In genomic region chr9:110896595-110896994, GRCm38 (mm10) we compare ENCODE assay signal across 8 mouse cellular contexts. TPM values are rescaled to one million over a fixed set of nuclear protein-coding genes. Genes with fewer than 3 reads are reported as not detected.
DNase-seq lines count a peak whose midpoint lies in the region; ATAC-seq and TF ChIP-seq lines count a peak whose summit lies in the region.

No protein-coding gene starts in this region.

- 8% methylated on average over 6 of the region's 6 CpGs for WGBS in forebrain, embryonic 11.5 days
- WGBS in liver, embryonic 11.5 days: 6% methylated on average over 6 of the region's 6 CpGs
- WGBS in thymus, adult 2 months: under 1% methylated on average over 6 of the region's 6 CpGs

- TF ChIP-seq POLR2A in thymus, adult 2 months (IDR thresholded peaks at IDR 0.05; ENCODE audit: control insufficient read depth, extremely low read depth, insufficient read depth, low read length, poor library complexity): peak; percentile 64; the same call in 1 of the 2 replicates

- no peaks in the 10 kb centered on the region for H3K27me3 ChIP-seq in forebrain, embryonic 11.5 days (ENCODE audit: control insufficient read depth, insufficient read depth, low read length)
- no peaks in the 10 kb centered on the region for H3K27me3 ChIP-seq in liver, embryonic 11.5 days (replicated peaks; ENCODE audit: control insufficient read depth, insufficient read depth, low read length)
- no peaks in the 10 kb centered on the region for H3K27me3 ChIP-seq in thymus, adult 2 months (ENCODE audit: control insufficient read depth, insufficient read depth, low read length)

- no peak overlapping the region for H3K9ac ChIP-seq in forebrain, embryonic 11.5 days (ENCODE audit: low read length)
- no peak overlapping the region for H3K9ac ChIP-seq in liver, embryonic 11.5 days (ENCODE audit: low read depth, low read length)

- H3K4me1 ChIP-seq in forebrain, embryonic 11.5 days (replicated peaks; ENCODE audit: control insufficient read depth, insufficient read depth, low read length): peaks cover 2% of the 10 kb centered on the region; the same call in 1 of the 2 replicates
- peaks cover 6% of the 10 kb centered on the region for H3K4me1 ChIP-seq in liver, embryonic 11.5 days (replicated peaks; ENCODE audit: control insufficient read depth, insufficient read depth, low read length)
- peaks cover 86% of the 10 kb centered on the region for H3K4me1 ChIP-seq in thymus, adult 2 months (replicated peaks; ENCODE audit: control insufficient read depth, insufficient read depth, low read length)

- DNase-seq in retina, postnatal 1 day: peak; percentile 57
- no peak for DNase-seq in retina, embryonic 14.5 days (ENCODE audit: low spot score)
- peak; percentile 68 for DNase-seq in forebrain, embryonic 11.5 days (ENCODE audit: low spot score)
- no peak for DNase-seq in liver, embryonic 11.5 days (ENCODE audit: low spot score)
- DNase-seq in thymus, adult 2 months: peak; percentile 93
- DNase-seq in gastrocnemius, postnatal 36 days: no peak
- DNase-seq in layer of hippocampus, adult 8-10 months (ENCODE audit: low spot score in 2 of 2): no peak
- no peak for DNase-seq in cerebellum, postnatal 14 days

- TF ChIP-seq CTCF in thymus, adult 2 months (IDR thresholded peaks at IDR 0.05; ENCODE audit: borderline replicate concordance, control insufficient read depth, extremely low read depth, insufficient read depth, low read length, poor library complexity): no peak

- no peaks in the 10 kb centered on the region for H3K9me3 ChIP-seq in forebrain, embryonic 11.5 days (ENCODE audit: control insufficient read depth, low read length)
- H3K9me3 ChIP-seq in liver, embryonic 11.5 days (ENCODE audit: control insufficient read depth, low read length): no peaks in the 10 kb centered on the region

- peak overlapping the region; percentile 39 for H3K4me2 ChIP-seq in forebrain, embryonic 11.5 days (ENCODE audit: low read depth, low read length, severe bottlenecking)
- H3K4me2 ChIP-seq in liver, embryonic 11.5 days: peak overlapping the region; percentile 1; the same call in 1 of the 2 replicates

- intact Hi-C loops in gastrocnemius, postnatal 36 days (cut with DNase I): no loop called here

- peak; percentile 75 for ATAC-seq in forebrain, embryonic 11.5 days (replicated peaks; ENCODE audit: low FRiP score)
- ATAC-seq in liver, embryonic 11.5 days (replicated peaks; ENCODE audit: low FRiP score): no peak; the same call in 1 of the 2 replicates

- H3K36me3 ChIP-seq in forebrain, embryonic 11.5 days (ENCODE audit: control insufficient read depth, insufficient read depth, low read length): no peaks in the 10 kb centered on the region
- H3K36me3 ChIP-seq in liver, embryonic 11.5 days (ENCODE audit: control insufficient read depth, insufficient read depth, low read length): no peaks in the 10 kb centered on the region
- H3K36me3 ChIP-seq in thymus, adult 2 months (ENCODE audit: control insufficient read depth, insufficient read depth, low read length): peaks cover 9% of the 10 kb centered on the region; the same call in 1 of the 2 replicates

- no peak overlapping the region for H3K27ac ChIP-seq in forebrain, embryonic 11.5 days (ENCODE audit: low read depth, low read length)
- H3K27ac ChIP-seq in liver, embryonic 11.5 days (ENCODE audit: low read depth, low read length): no peak overlapping the region
- peak overlapping the region; percentile 96 for H3K27ac ChIP-seq in thymus, adult 2 months (ENCODE audit: control insufficient read depth, insufficient read depth, low read length)

- 0 out of 2 replicates have a peak overlapping the region, but pooled peaks have one; percentile 2 for H3K4me3 ChIP-seq in forebrain, embryonic 11.5 days (ENCODE audit: low read depth, low read length)
- no peak overlapping the region for H3K4me3 ChIP-seq in liver, embryonic 11.5 days (ENCODE audit: low read depth, low read length)
- peak overlapping the region; percentile 22 for H3K4me3 ChIP-seq in thymus, adult 2 months (ENCODE audit: control insufficient read depth, insufficient read depth, low read length)

RNA-seq across cellular contexts. Expression of gene Tmie, which starts 16.7 kb away (rescaled TPM):
- 0.07 and 0.12 TPM in 2 replicates for polyA plus RNA-seq in forebrain, embryonic 11.5 days (2014; fragmentation: Nextera tagmentation; extraction: Ambion mirVana)
- polyA plus RNA-seq in liver, embryonic 11.5 days (2014; fragmentation: Nextera tagmentation; extraction: Ambion mirVana): 0.96 and 1.5 TPM in 2 replicates
- polyA plus RNA-seq in thymus, adult 2 months (2012; rRNA removed): 11.3 and 12.3 TPM in 2 replicates
- total RNA-seq in gastrocnemius, postnatal 36 days (2021): under 1 TPM; 0.37 to 0.41 TPM
- 1 to 10 TPM; 2.4 to 3.6 (median 2.8) TPM for total RNA-seq in layer of hippocampus, adult 8-10 months (2022)

RNA-seq across cellular contexts. Expression of gene Als2cl, which starts 16.9 kb away (rescaled TPM):
- polyA plus RNA-seq in forebrain, embryonic 11.5 days (2014; fragmentation: Nextera tagmentation; extraction: Ambion mirVana): 0.71 and 1.1 TPM in 2 replicates
- polyA plus RNA-seq in liver, embryonic 11.5 days (2014; fragmentation: Nextera tagmentation; extraction: Ambion mirVana): 2.5 and 3.6 TPM in 2 replicates
- polyA plus RNA-seq in thymus, adult 2 months (2012; rRNA removed): 142 and 145 TPM in 2 replicates
- 1 to 10 TPM; 4.6 to 6.6 TPM for total RNA-seq in gastrocnemius, postnatal 36 days (2021)
- total RNA-seq in layer of hippocampus, adult 8-10 months (2022): 10 to 100 TPM in 3 of 4 experiments, 1 to 10 TPM in 1; 8.0 to 14.7 (median 13.7) TPM

RNA-seq across cellular contexts. Expression of gene Fam240a, which starts 20.1 kb away (rescaled TPM):
- not detected in 2 replicates for polyA plus RNA-seq in forebrain, embryonic 11.5 days (2014; fragmentation: Nextera tagmentation; extraction: Ambion mirVana)
- polyA plus RNA-seq in liver, embryonic 11.5 days (2014; fragmentation: Nextera tagmentation; extraction: Ambion mirVana): not detected in 2 replicates
- 0.74 and 1.7 TPM in 2 replicates for polyA plus RNA-seq in thymus, adult 2 months (2012; rRNA removed)
- 1 to 10 TPM in 1 of 2 experiments, not detected in 1; 1.2 TPM for total RNA-seq in gastrocnemius, postnatal 36 days (2021)
- not detected for total RNA-seq in layer of hippocampus, adult 8-10 months (2022)

RNA-seq across cellular contexts. Expression of gene Prss50, which starts 38.8 kb away (rescaled TPM):
- 0.17 and 0.19 TPM in 2 replicates for polyA plus RNA-seq in forebrain, embryonic 11.5 days (2014; fragmentation: Nextera tagmentation; extraction: Ambion mirVana)
- polyA plus RNA-seq in liver, embryonic 11.5 days (2014; fragmentation: Nextera tagmentation; extraction: Ambion mirVana): 43.0 and 51.7 TPM in 2 replicates
- polyA plus RNA-seq in thymus, adult 2 months (2012; rRNA removed): 0.19 and 0.22 TPM in 2 replicates
- not detected for total RNA-seq in gastrocnemius, postnatal 36 days (2021)
- total RNA-seq in layer of hippocampus, adult 8-10 months (2022): 1 to 10 TPM in 2 of 4 experiments, under 1 TPM in 2; 0.60 to 2.1 (median 1.4) TPM

RNA-seq across cellular contexts. Expression of gene Tdgf1, which starts 49.4 kb away (rescaled TPM):
- not detected in 2 replicates for polyA plus RNA-seq in forebrain, embryonic 11.5 days (2014; fragmentation: Nextera tagmentation; extraction: Ambion mirVana)
- polyA plus RNA-seq in liver, embryonic 11.5 days (2014; fragmentation: Nextera tagmentation; extraction: Ambion mirVana): not detected in 2 replicates
- 0.47 and 0.66 TPM in 2 replicates for polyA plus RNA-seq in thymus, adult 2 months (2012; rRNA removed)
- total RNA-seq in gastrocnemius, postnatal 36 days (2021): not detected
- total RNA-seq in layer of hippocampus, adult 8-10 months (2022): 1 to 10 TPM in 1 of 4 experiments, under 1 TPM in 2, not detected in 1; 0.62 to 1.2 (median 0.74) TPM

Comparison
In these comparisons a context has a peak if more than half of its experiments do, and no peak if none do; other contexts are left out.
1. DNase-seq: peak in retina, postnatal 1 day (single experiment), forebrain, embryonic 11.5 days (single experiment) and thymus, adult 2 months (single experiment); none in retina, embryonic 14.5 days (single experiment), liver, embryonic 11.5 days (single experiment), gastrocnemius, postnatal 36 days (0 of 2), layer of hippocampus, adult 8-10 months (0 of 2) and cerebellum, postnatal 14 days (0 of 2).
2. RNA of gene Als2cl, which starts 16.9 kb away (polyA plus RNA-seq): 142 to 145 TPM in thymus, adult 2 months; 2.5 to 3.6 TPM in liver, embryonic 11.5 days and 0.71 to 1.1 TPM in forebrain, embryonic 11.5 days; every median in the first group is over 10 times any median in the second.